Mouse (Mus musculus) frontal cortex, adult (tissue): ENCODE measurements around the gene Gm20388.

Source experiments
- ATAC-seq: cut with Nextera tagmentation; 2 replicates; pipeline ENCODE4 v1.9.2; 2017; ENCODE audit warnings: mild to moderate bottlenecking, moderate library complexity, mixed read lengths; ENCODE audit not compliant: low TSS enrichment

Gm20388 gene

GRCm38 (mm10) chr8:122704612-122705011, 2794.0 kb downstream of the Gm20388 start:
- ATAC-seq: no peak

GRCm38 (mm10) chr8:122705901-122706561, 2795.4 kb downstream of the Gm20388 start:
- ATAC-seq: no peak

- no peak for ATAC-seq
These were observed 2796.5 kb downstream of the Gm20388 start for GRCm38 (mm10) chr8:122707184-122707583.

GRCm38 (mm10) chr8:122709340-122710111, 2798.9 kb downstream of the Gm20388 start:
- peak; percentile 83 for ATAC-seq

- ATAC-seq: no peak
These were observed 2800.8 kb downstream of the Gm20388 start for GRCm38 (mm10) chr8:122711480-122711879.

GRCm38 (mm10) chr8:122711891-122712365, 2801.3 kb downstream of the Gm20388 start:
- no peak for ATAC-seq

- no peak for ATAC-seq
These were observed 2801.9 kb downstream of the Gm20388 start for GRCm38 (mm10) chr8:122712411-122713156.

- no peak for ATAC-seq
These were observed 2802.5 kb downstream of the Gm20388 start for GRCm38 (mm10) chr8:122713157-122713518.

GRCm38 (mm10) chr8:122716566-122716965, 2805.9 kb downstream of the Gm20388 start:
- ATAC-seq: no peak

GRCm38 (mm10) chr8:122717869-122718509, 2807.3 kb downstream of the Gm20388 start:
- no peak for ATAC-seq

GRCm38 (mm10) chr8:122718711-122719499, 2808.3 kb downstream of the Gm20388 start:
- no peak for ATAC-seq

GRCm38 (mm10) chr8:122719500-122720065, 2808.9 kb downstream of the Gm20388 start:
- no peak for ATAC-seq

- ATAC-seq: 0 out of 2 replicates have a peak, but pooled peaks have one; percentile 22
These were observed 2809.6 kb downstream of the Gm20388 start for GRCm38 (mm10) chr8:122720070-122720729.

- peak; percentile 25; the same call in 1 of the 2 replicates for ATAC-seq
These were observed 2810.4 kb downstream of the Gm20388 start for GRCm38 (mm10) chr8:122720811-122721640.

GRCm38 (mm10) chr8:122725187-122725586, 2814.5 kb downstream of the Gm20388 start:
- ATAC-seq: no peak

GRCm38 (mm10) chr8:122726789-122727188, 2816.1 kb downstream of the Gm20388 start:
- ATAC-seq: no peak

- no peak for ATAC-seq
These were observed 2816.8 kb downstream of the Gm20388 start for GRCm38 (mm10) chr8:122727412-122727811.

GRCm38 (mm10) chr8:122728630-122729029, 2818.0 kb downstream of the Gm20388 start:
- no peak for ATAC-seq

GRCm38 (mm10) chr8:122735110-122735509, 2824.5 kb downstream of the Gm20388 start:
- no peak for ATAC-seq
